Mouse (Mus musculus): ENCODE results near the gene Gm36210.
A peak's percentile ranks its signal among the peaks of the same experiment; 100 is the strongest.

The Gm36210 gene

GRCm38 (mm10) chr7:4906466-4906950 is at the start of gene Gm36210:
Gm36210 (minus strand) TSS chr7:4906516.
- DNase-seq: no peak

- DNase-seq: no peak
Observed at GRCm38 (mm10) chr7:4953815-4954445, 47.6 kb upstream of the Gm36210 start.

- no peak for DNase-seq
Observed at GRCm38 (mm10) chr7:4950561-4951342, 44.4 kb upstream of the Gm36210 start.

GRCm38 (mm10) chr7:4948386-4948785 is 42.1 kb upstream of the Gm36210 start:
- DNase-seq: no peak

- no peak for DNase-seq
Observed at GRCm38 (mm10) chr7:4947855-4948254, 41.5 kb upstream of the Gm36210 start.

GRCm38 (mm10) chr7:4943223-4943815 is 37.0 kb upstream of the Gm36210 start:
- peak; percentile 96 for DNase-seq

GRCm38 (mm10) chr7:4942673-4943072 is 36.4 kb upstream of the Gm36210 start:
- peak; percentile 42 for DNase-seq

GRCm38 (mm10) chr7:4940068-4940479 is 33.8 kb upstream of the Gm36210 start:
- peak; percentile 83 for DNase-seq

- DNase-seq: peak; percentile 65
Observed at GRCm38 (mm10) chr7:4938456-4938855, 32.1 kb upstream of the Gm36210 start.

- no peak for DNase-seq
Observed at GRCm38 (mm10) chr7:4937392-4937791, 31.1 kb upstream of the Gm36210 start.

GRCm38 (mm10) chr7:4936832-4937231 is 30.5 kb upstream of the Gm36210 start:
- no peak for DNase-seq

GRCm38 (mm10) chr7:4934160-4934914 is 28.0 kb upstream of the Gm36210 start:
- DNase-seq: no peak

GRCm38 (mm10) chr7:4933103-4933502 is 26.8 kb upstream of the Gm36210 start:
- no peak for DNase-seq

GRCm38 (mm10) chr7:4928323-4928722 is 22.0 kb upstream of the Gm36210 start:
- no peak for DNase-seq

- no peak for DNase-seq
Observed at GRCm38 (mm10) chr7:4927711-4928110, 21.4 kb upstream of the Gm36210 start.

GRCm38 (mm10) chr7:4926849-4927248 is 20.5 kb upstream of the Gm36210 start:
- DNase-seq: no peak

- peak; percentile 49 for DNase-seq
Observed at GRCm38 (mm10) chr7:4925441-4926381, 19.4 kb upstream of the Gm36210 start, which contains the start of gene Ssc5d. Ssc5d (plus strand) TSS chr7:4925785.

- peak; percentile 38 for DNase-seq
Observed at GRCm38 (mm10) chr7:4924891-4925301, 18.6 kb upstream of the Gm36210 start.

GRCm38 (mm10) chr7:4924483-4924882 is 18.2 kb upstream of the Gm36210 start:
- DNase-seq: no peak

GRCm38 (mm10) chr7:4923586-4924364 is 17.5 kb upstream of the Gm36210 start:
- DNase-seq: peak; percentile 83
